Mouse (Mus musculus) ES-CJ7 (cell line): ENCODE data around the gene Gls.

Experiments used
- DNase-seq: peaks from one replicate; pipeline ENCODE4 v3.0.0; 2011; ENCODE audit warnings: low read depth, low spot score

Gene Gls

GRCm38 (mm10) chr1:52158040-52158439 lies 75.0 kb downstream of the Gls start:
- DNase-seq = no peak

- no peak for DNase-seq
These were observed 76.7 kb downstream of the Gls start for GRCm38 (mm10) chr1:52156351-52156750.

GRCm38 (mm10) chr1:52154890-52155289 lies 78.1 kb downstream of the Gls start:
- DNase-seq = no peak

- no peak for DNase-seq
These were observed 80.1 kb downstream of the Gls start for GRCm38 (mm10) chr1:52152936-52153335.

GRCm38 (mm10) chr1:52152369-52152768 lies 80.7 kb downstream of the Gls start:
- DNase-seq = no peak

- no peak for DNase-seq
These were observed 81.9 kb downstream of the Gls start for GRCm38 (mm10) chr1:52151166-52151565.

- DNase-seq = no peak
These were observed 82.4 kb downstream of the Gls start for GRCm38 (mm10) chr1:52150676-52151075.

GRCm38 (mm10) chr1:52149934-52150346 lies 83.1 kb downstream of the Gls start:
- peak; percentile 67 for DNase-seq

GRCm38 (mm10) chr1:52148696-52149095 lies 84.3 kb downstream of the Gls start:
- DNase-seq = no peak

GRCm38 (mm10) chr1:52148178-52148577 lies 84.9 kb downstream of the Gls start:
- no peak for DNase-seq

- no peak for DNase-seq
These were observed 85.6 kb downstream of the Gls start for GRCm38 (mm10) chr1:52147431-52147830.

- peak; percentile 84 for DNase-seq
These were observed 86.6 kb downstream of the Gls start for GRCm38 (mm10) chr1:52146214-52146970.

GRCm38 (mm10) chr1:52144907-52145306 lies 88.1 kb downstream of the Gls start:
- no peak for DNase-seq

- DNase-seq = no peak
These were observed 89.4 kb downstream of the Gls start for GRCm38 (mm10) chr1:52143596-52144156.

- no peak for DNase-seq
These were observed 89.8 kb downstream of the Gls start for GRCm38 (mm10) chr1:52143191-52143590.

GRCm38 (mm10) chr1:52142117-52142516 lies 90.9 kb downstream of the Gls start:
- no peak for DNase-seq

- DNase-seq = no peak
These were observed 91.5 kb downstream of the Gls start for GRCm38 (mm10) chr1:52141482-52141881.

GRCm38 (mm10) chr1:52140534-52140933 lies 92.5 kb downstream of the Gls start:
- no peak for DNase-seq

- DNase-seq = no peak
These were observed 95.7 kb downstream of the Gls start for GRCm38 (mm10) chr1:52137292-52137691.

GRCm38 (mm10) chr1:52133254-52133653 lies 99.8 kb downstream of the Gls start:
- DNase-seq = no peak

- DNase-seq = no peak
These were observed 101.2 kb downstream of the Gls start for GRCm38 (mm10) chr1:52131787-52132377.

GRCm38 (mm10) chr1:52129794-52130193 lies 103.2 kb downstream of the Gls start:
- no peak for DNase-seq

GRCm38 (mm10) chr1:52127350-52127749 lies 105.7 kb downstream of the Gls start:
- DNase-seq = peak; percentile 45
